Mouse (Mus musculus) left cerebral cortex, adult 8-10 months (tissue): ENCODE results near the gene Il21r. TPM values are rescaled to one million over a fixed set of nuclear protein-coding genes. Genes with fewer than 3 reads are reported as not detected.

ENCODE experiments used
- DNase-seq, 2 experiments: peaks; one replicate each; pipeline ENCODE4 v3.0.0; 2022; ENCODE audit warnings: low spot score in 2 of 2
- total RNA-seq, 4 experiments: library from RNA; stranded (reverse); gene quantifications; 2 replicates each; pipeline ENCODE4 v1.2.4; 2022

Gene Il21r
- total RNA-seq, 4 experiments from 2014 or later: 1.3 to 2.9 (median 2.1) TPM

DNA sequence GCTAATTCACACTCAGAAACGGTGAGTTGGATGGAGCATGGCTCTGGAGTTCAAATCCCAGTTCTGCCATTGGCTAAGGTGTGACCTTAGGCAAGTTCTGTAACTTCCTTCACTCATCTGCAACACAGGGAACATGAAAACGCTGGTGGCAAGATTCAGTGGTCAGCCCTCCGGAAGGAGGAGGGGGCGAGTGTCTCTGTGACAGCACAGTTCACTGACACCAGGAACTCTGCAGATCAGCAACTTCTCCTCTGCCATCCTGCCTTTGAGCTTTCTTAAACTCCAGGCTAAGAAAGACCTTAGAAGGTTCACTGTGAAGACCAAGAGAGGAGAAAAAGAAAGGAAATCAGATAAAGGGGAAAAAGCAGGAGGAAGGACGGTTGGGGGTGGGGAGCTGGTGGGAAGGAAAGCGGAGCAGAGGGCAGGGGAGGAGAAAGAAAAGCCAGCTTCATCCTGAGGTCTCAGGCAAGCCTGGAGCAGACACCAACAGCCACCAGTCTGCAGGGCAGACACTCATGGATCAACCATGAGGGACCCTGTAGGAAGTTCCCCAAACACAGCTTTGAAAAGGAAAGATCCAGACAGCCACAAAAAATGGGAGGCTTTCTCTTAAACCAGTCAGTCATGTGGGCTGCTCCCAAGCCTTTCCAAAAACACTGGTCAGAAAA is 2.5 kb upstream of the Il21r start:
- no peak for DNase-seq

- no peak for DNase-seq
These were observed 2.0 kb upstream of the Il21r start for GRCm38 (mm10) chr7:125601280-125601670.

DNA sequence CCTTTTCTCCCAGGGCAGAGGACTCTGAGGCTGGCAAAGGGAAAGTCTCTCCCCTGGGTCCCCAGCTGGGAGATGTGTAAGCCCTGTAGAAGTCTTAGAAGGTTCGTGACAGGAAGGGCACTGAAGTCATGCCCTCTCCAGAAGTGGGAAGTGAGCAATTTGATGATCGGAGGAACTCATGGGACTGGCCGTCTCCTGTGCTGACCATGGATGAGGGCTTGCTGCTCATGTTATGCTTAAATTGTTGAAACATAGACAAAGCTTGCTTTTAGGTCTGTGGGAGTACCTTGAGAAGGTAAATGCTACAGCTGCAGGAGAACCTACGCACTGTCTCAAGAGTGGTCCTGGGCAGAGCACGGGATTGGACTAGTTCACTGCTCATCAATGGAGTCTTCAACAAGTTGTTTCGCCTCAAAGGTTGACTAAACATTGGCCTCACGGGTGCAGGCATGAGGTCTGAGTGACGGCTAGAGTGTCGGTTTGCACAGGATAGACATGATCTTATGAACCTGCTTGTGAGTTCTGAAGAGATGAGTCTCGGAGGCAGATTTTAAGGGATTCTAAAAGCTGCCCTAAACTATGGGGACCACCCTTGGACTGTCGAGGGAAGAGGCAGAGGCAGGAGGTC is 1.3 kb upstream of the Il21r start:
- DNase-seq: no peak

GRCm38 (mm10) chr7:125604362-125605319 is 1.4 kb downstream of the Il21r start:
- DNase-seq: no peak

GRCm38 (mm10) chr7:125605725-125606139 is 2.5 kb downstream of the Il21r start:
- DNase-seq: no peak

DNA sequence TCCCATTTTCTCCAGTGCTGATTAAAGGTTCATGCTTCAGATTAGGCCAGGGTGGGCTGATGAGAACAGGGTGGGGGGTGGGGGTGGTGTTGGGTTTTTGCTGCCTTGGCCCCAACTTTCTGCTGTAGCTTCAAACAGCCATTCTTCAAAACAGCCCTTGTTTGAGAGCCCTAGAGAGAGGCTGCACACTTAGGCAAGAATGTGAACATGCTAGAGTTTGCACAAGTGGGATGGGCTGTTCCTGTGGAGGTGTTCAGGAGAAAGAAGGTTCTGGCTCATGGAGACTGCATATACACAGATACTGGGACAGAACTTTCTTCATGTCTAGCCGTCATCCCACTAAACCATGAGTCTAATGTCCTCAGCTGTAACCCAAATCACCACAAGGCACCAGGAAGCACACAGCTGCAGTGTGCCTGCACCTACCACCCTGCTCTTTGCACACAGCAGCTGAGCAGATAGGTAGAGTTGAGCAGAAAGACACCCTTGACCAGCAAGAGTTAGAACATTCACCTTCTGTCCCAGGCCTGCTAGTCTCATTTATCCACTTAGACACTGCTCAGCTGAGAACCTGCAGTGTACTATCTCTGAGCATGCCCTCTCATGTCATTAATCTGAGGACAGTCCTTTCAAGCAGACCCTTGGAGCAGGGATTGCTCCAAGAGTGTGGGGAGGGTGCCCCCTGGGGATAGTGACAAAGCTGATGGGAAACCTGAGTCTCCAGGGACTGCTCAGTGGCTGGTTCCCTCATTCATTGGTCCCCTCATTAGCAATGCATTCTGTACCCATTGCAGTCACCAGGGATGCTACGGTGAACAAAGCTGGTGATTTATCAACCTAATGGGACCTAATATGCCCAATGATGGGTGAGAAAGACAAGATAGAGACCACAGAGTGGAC is 3.3 kb downstream of the Il21r start:
- DNase-seq: no peak

- DNase-seq: no peak
These were observed 4.4 kb downstream of the Il21r start for GRCm38 (mm10) chr7:125607384-125608182.

- DNase-seq: no peak
These were observed 5.0 kb downstream of the Il21r start for GRCm38 (mm10) chr7:125608183-125608688.

GRCm38 (mm10) chr7:125613579-125613978 is 10.3 kb downstream of the Il21r start:
- DNase-seq: no peak

- no peak for DNase-seq
These were observed 12.2 kb downstream of the Il21r start for GRCm38 (mm10) chr7:125615453-125615852.

- no peak for DNase-seq
These were observed 14.8 kb downstream of the Il21r start for GRCm38 (mm10) chr7:125618016-125618415.

- DNase-seq: no peak
These were observed 16.8 kb downstream of the Il21r start for GRCm38 (mm10) chr7:125620077-125620476.

DNA sequence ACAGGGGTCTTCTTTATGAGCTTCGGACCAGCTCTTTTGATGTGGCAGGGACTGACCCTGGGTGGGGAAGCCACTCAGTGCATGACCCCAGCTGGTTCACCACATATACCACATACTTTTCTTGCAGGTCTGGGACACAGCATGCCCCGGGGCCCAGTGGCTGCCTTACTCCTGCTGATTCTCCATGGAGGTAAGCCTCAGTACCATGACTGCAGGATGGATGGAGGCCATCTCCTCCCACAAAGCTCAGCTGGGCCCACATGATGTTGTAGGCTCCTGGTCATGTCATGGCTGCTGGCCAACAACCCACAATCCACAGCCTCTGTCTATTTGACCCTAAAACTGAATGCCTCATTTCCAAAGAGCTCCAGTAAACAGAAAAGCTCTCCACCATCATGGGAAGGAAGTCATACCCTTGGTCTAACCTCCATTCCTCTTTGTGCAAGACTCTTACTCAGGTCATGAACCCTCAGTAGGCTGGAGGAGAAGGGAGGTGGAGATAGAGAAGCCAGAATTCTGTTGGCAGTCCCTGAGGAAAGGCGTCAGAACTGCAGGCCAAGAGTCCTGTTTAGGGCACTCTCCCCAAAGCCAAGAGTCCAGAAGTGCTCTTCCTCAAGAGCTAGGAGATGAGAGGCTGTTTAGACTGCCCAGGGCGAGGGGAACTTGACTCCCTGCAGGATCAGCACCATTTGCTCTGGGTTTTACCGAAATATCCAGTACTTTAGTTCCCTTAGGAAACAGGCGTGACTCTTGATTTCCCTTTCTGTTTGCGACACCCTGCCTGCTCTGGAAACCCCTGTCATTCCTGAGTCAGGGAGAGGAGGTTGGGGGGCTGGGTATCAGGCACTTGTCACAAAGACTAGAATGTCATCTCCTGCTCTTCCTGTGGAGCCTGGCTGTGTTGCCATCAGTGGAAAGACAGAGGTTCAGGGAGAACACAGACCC is 19.8 kb downstream of the Il21r start:
- no peak for DNase-seq

- no peak for DNase-seq
These were observed 22.0 kb downstream of the Il21r start for GRCm38 (mm10) chr7:125625219-125625618.

- no peak for DNase-seq
These were observed 22.6 kb downstream of the Il21r start for GRCm38 (mm10) chr7:125625829-125626228.

- no peak for DNase-seq
These were observed 27.1 kb downstream of the Il21r start for GRCm38 (mm10) chr7:125630317-125630716.

DNA sequence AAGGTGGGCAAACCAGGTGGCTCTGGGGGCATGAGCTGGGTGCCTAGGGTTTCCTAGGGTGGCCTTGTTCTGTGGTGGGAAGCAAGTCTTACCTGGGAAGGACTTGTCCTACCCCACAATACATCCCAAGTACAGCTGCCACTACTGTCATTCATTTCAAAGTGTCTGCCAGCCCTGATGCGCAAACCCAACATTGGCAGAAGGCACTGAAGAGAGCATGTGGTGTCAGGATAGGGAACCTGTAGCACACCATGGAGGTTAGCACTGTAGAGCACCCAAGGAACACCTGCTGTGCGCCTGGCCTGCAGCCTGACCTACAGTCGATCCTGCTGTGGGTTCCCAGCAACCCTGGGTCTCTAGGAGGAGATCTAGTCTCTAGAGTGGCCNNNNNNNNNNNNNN is 27.8 kb downstream of the Il21r start:
- no peak for DNase-seq

DNA sequence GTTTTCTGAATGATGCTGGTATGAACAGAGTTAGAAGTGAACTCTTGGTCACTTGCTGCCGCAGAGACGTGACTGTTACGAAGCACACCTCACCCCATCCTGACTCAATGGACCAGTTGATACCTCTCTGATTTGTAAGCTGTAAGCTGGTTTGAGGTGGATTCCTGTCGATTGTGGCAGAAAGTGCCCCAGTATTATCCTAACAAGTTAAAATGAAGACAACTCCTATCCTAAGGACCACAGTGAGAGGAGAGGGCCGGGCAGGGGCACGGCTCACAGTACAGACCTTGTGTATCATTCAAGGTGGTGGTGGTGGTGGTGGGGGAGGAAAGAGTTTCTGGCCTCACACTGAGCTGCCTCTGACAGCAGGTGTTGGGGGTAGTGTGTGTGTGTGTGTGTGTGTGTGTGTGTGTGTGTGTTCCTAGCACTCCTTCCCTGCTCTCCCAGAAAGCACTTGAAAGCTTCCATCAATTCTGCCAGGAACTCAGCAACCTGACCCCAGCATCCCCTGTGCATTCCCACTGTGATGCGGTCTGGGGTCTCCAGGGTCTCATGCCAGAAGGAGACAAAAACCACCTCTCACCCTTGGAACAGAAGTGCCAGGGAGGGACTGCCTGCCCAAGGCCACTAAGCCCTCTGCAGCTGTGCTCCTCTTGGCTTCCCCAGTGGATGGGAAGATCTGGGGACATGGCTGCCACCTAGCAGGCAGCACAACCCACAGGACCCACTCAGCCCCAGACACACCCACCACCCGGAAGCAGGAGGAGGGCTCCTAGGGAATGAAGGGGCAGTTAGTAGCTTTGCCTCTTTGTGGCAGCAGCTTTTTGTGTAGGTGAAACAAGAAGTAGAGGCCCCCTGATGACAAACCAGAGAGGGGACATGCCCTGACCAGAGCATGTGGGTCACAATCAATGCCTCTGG is 34.3 kb downstream of the Il21r start:
- DNase-seq: no peak
